Mouse (Mus musculus) heart, adult 2 months (tissue): ENCODE results near the gene Lgi2. TPM values are rescaled to one million over a fixed set of nuclear protein-coding genes. Genes with fewer than 3 reads are reported as not detected.

Source experiments
- DNase-seq, 2 experiments: peaks; one replicate each; pipeline ENCODE4 v3.0.0; 2021
- H3K27ac ChIP-seq: fragments of 200-600 bp; 2 replicates; pipeline ENCODE4 v1.8.1; 2022
- H3K27me3 ChIP-seq: fragments of 200-500 bp; 2 replicates; pipeline ENCODE4 v1.6.1; 2012; ENCODE audit warnings: mild to moderate bottlenecking, low read length, inconsistent platforms, mixed read lengths; ENCODE audit not compliant: control insufficient read depth, insufficient read depth
- H3K36me3 ChIP-seq: fragments of 200-500 bp; 2 replicates; pipeline ENCODE4 v1.6.1; 2012; ENCODE audit warnings: low read length, inconsistent platforms; ENCODE audit not compliant: control insufficient read depth, insufficient read depth
- H3K4me1 ChIP-seq: fragments of 200-500 bp; 2 replicates; pipeline ENCODE4 v1.6.1; 2011; ENCODE audit warnings: low read length; ENCODE audit not compliant: control insufficient read depth, insufficient read depth
- H3K4me3 ChIP-seq: fragments of 200-600 bp; 2 replicates; pipeline ENCODE4 v1.8.1; 2022
- H3K79me2 ChIP-seq: fragments of 200-500 bp; replicated peaks from 2 replicates; pipeline ENCODE4 v1.6.1; 2012; ENCODE audit warnings: mild to moderate bottlenecking, inconsistent platforms, low read length, moderate library complexity, mixed read lengths; ENCODE audit not compliant: control insufficient read depth, insufficient read depth
- H3K9ac ChIP-seq: fragments of 200-500 bp; 2 replicates; pipeline ENCODE4 v1.6.1; 2012; ENCODE audit warnings: low read depth, mild to moderate bottlenecking, control low read depth, inconsistent platforms, low read length, mixed read lengths
- CTCF ChIP-seq: fragments of 200-600 bp; IDR thresholded peaks from 2 replicates; pipeline ENCODE4 v1.8.1; 2022; ENCODE audit warnings: antibody characterized with exemption, mild to moderate bottlenecking, moderate library complexity
- EP300 ChIP-seq: fragments of 200-500 bp; IDR thresholded peaks from 2 replicates; pipeline ENCODE4 v1.6.1; 2011; ENCODE audit warnings: low read depth, low read length, control low read depth; ENCODE audit not compliant: insufficient read depth
- POLR2A ChIP-seq: fragments of 200-500 bp; IDR thresholded peaks from 2 replicates; pipeline ENCODE4 v1.6.1; 2011; ENCODE audit warnings: mild to moderate bottlenecking, low read depth, low read length, control low read depth; ENCODE audit not compliant: insufficient read depth
- WGBS: fragments of 180-500 bp; shearing (Covaris S2); methylation state at CpG from one replicate; pipeline ENCODE4 v1.1.7; 2018; 5-methylcytosine and 5-hydroxymethylcytosine counted together
- intact Hi-C: fragments of 180-260 bp; cut with DNase I; formaldehyde crosslinking; loops from one replicate; pipeline ENCODE4 v1.15.1; 2025
- polyA plus RNA-seq: library from polyadenylated mRNA; depleted of rRNA; stranded (reverse); fragments of >200 nt; gene quantifications from 2 replicates; pipeline ENCODE4 v1.2.3, GENCODE M21; 2012
- total RNA-seq, 2 experiments: library from RNA; stranded (reverse); gene quantifications; 2 replicates each; pipeline ENCODE4 v1.2.3; 2021

Gene Lgi2
- total and polyA plus RNA-seq, 3 experiments, result 0.32 to 0.88 (median 0.39) TPM

- H3K4me3 ChIP-seq, result no peak overlapping the region
- no peak for DNase-seq
- TF ChIP-seq POLR2A (no peak), CTCF (no peak), EP300 (no peak)
- no peak overlapping the region for H3K9ac ChIP-seq
- WGBS, result 43% methylated on average over 10 of the region's 10 CpGs
- H3K79me2 ChIP-seq, result no peaks in the 10 kb centered on the region
- H3K4me1 ChIP-seq, result no peaks in the 10 kb centered on the region
- no peaks in the 10 kb centered on the region for H3K27me3 ChIP-seq
- intact Hi-C loops, result no loop called here
- H3K27ac ChIP-seq, result no peak overlapping the region
- H3K36me3 ChIP-seq, result no peaks in the 10 kb centered on the region
These were observed 43.4 kb upstream of the Lgi2 start for GRCm38 (mm10) chr5:52609672-52610071.

- Histone ChIP-seq H3K27ac (no peak overlapping the region), H3K79me2 (no peaks in the 10 kb centered on the region), H3K9ac (no peak overlapping the region), H3K36me3 (no peaks in the 10 kb centered on the region), H3K4me1 (no peaks in the 10 kb centered on the region; the same call in 1 of the 2 replicates), H3K27me3 (no peaks in the 10 kb centered on the region), H3K4me3 (no peak overlapping the region)
- no peak for DNase-seq
- intact Hi-C loops, result no loop called here
- no peak for TF ChIP-seq EP300
- TF ChIP-seq POLR2A, result no peak
- no peak for TF ChIP-seq CTCF
- 76% methylated on average over 6 of the region's 6 CpGs for WGBS
These were observed 38.4 kb upstream of the Lgi2 start for GRCm38 (mm10) chr5:52604582-52605041.

- Histone ChIP-seq H3K27me3 (no peaks in the 10 kb centered on the region), H3K27ac (no peak overlapping the region), H3K36me3 (no peaks in the 10 kb centered on the region), H3K4me3 (no peak overlapping the region), H3K9ac (no peak overlapping the region), H3K4me1 (peaks cover 4% of the 10 kb centered on the region), H3K79me2 (no peaks in the 10 kb centered on the region)
- intact Hi-C loops, result no loop called here
- 87% methylated on average over 9 of the region's 9 CpGs for WGBS
- TF ChIP-seq POLR2A, result no peak
- TF ChIP-seq CTCF, result no peak
- TF ChIP-seq EP300, result no peak
- no peak for DNase-seq
These were observed 24.4 kb upstream of the Lgi2 start for GRCm38 (mm10) chr5:52590612-52591011.

- no peak for DNase-seq
- 80% methylated on average over 4 of the region's 4 CpGs for WGBS
- intact Hi-C loops, result no loop called here
- Histone ChIP-seq H3K79me2 (no peaks in the 10 kb centered on the region), H3K27me3 (no peaks in the 10 kb centered on the region), H3K9ac (no peak overlapping the region), H3K36me3 (no peaks in the 10 kb centered on the region), H3K27ac (no peak overlapping the region), H3K4me3 (no peak overlapping the region), H3K4me1 (peaks cover 4% of the 10 kb centered on the region)
- TF ChIP-seq POLR2A, result no peak
- no peak for TF ChIP-seq CTCF
- no peak for TF ChIP-seq EP300
These were observed 22.4 kb upstream of the Lgi2 start for GRCm38 (mm10) chr5:52588650-52589049.

- no peak overlapping the region for H3K4me3 ChIP-seq
- no peaks in the 10 kb centered on the region for H3K79me2 ChIP-seq
- DNase-seq, result no peak
- H3K27ac ChIP-seq, result no peak overlapping the region
- 38% methylated on average over 9 of the region's 9 CpGs for WGBS
- TF ChIP-seq CTCF (no peak), POLR2A (no peak), EP300 (no peak)
- no peaks in the 10 kb centered on the region for H3K36me3 ChIP-seq
- no peak overlapping the region for H3K9ac ChIP-seq
- H3K27me3 ChIP-seq, result no peaks in the 10 kb centered on the region
- H3K4me1 ChIP-seq, result peaks cover 4% of the 10 kb centered on the region
- intact Hi-C loops, result no loop called here
These were observed 21.1 kb upstream of the Lgi2 start for GRCm38 (mm10) chr5:52587291-52587733.

GRCm38 (mm10) chr5:52572572-52572971 is 6.3 kb upstream of the Lgi2 start:
- no peak overlapping the region for H3K27ac ChIP-seq
- H3K9ac ChIP-seq, result no peak overlapping the region
- no peak for DNase-seq
- H3K79me2 ChIP-seq, result no peaks in the 10 kb centered on the region
- WGBS, result 36% methylated on average over 1 of the region's 1 CpGs
- no peak overlapping the region for H3K4me3 ChIP-seq
- no peak for TF ChIP-seq EP300
- no peak for TF ChIP-seq POLR2A
- TF ChIP-seq CTCF, result no peak
- no peaks in the 10 kb centered on the region for H3K36me3 ChIP-seq
- intact Hi-C loops, result no loop called here
- no peaks in the 10 kb centered on the region for H3K4me1 ChIP-seq
- H3K27me3 ChIP-seq, result no peaks in the 10 kb centered on the region
